Mouse (Mus musculus): ENCODE results near the gene BC048403.
A peak's percentile ranks its signal among the peaks of the same experiment; 100 is the strongest.

Gene BC048403

DNA sequence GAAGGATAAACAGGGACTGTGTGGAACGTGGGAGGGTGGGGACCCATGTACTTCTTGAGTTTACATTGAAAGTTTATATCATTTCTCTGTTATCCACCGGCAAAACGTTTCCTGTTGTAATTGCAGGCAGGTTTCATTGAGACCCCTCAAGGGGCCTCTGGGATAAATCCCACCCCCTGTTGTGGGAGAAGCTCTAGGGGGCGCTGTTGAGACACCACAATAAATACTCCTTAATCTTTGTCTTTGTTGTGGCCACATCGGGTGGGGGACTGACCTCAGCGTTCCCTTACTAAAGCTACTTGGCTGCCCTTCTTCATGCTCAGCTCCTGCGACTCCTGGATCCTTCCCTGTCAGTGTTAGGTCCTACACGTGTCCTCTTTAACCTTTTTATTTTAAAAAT is 19.4 kb downstream of the BC048403 start:
- peak; percentile 50 for DNase-seq

DNA sequence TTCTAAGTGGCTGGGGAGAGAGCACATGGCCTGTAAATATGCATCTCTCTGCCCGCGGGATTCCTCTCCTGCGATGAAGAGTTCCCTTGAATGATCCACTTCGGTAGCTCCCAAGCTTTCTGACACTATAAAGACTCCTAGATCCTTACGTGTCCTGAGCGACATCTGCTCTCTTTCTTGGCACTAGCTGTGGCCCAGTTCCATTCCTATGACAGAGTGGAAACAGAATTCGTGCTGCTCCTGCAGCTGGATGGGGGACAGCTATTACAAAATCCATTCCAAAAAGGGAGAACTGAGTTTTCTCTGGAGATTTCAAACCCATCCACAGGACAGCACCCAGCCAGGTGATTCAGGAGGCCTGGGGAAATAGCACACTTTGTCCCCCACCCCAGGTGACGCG is 22.4 kb downstream of the BC048403 start:
- no peak for DNase-seq

DNA sequence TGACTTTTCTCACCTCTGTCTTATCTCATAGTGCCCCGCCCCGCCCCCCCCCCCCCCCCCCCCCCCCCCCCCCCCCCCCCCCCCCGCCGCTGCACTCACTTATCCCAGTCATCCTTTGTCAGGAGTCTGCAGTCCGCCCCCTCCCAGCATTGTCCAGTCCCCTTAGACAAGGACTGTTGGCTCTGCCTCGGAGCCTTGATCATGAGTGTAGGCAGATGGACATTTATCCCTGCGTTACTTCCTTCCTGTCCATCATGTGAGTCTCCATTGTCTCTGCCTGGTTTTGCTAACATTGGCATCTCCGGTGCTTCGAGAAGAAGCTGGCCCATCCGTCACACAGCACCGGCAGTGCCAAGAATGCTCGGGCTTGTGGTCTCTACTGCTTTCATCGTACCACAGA is 23.5 kb downstream of the BC048403 start:
- DNase-seq = no peak

DNA sequence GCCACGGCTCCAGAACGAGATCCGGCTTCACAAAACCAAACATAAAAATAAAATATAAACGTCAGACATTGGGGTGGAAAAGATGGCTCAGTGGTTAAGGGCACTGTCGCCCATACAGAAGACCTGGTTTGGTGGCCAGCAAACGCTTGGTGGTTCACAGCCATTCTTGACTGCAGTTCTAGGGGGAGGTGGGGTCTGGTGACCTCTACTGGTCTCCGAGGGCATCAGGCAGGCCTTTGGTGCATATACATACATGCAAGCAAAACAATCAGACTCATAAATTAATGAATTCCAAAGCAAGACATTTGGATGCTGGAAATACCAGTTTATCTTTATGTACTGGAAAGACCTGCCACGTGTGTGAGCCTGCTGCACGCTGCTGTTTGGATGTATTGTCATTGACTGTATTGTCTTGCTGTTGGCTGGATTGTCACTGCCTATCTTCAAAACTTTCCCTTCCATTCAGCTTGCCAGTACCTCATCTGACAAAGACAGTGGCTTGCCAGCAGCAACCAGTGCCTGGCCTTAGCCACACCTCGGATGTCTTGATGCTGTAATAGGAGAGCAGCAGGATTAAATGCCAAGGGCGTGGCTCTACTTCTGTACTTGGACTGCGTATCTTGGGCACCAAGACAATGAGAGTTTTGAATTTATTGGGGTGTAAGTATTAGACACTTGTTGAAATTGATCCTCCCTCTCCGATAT is 24.9 kb downstream of the BC048403 start:
- DNase-seq = no peak

DNA sequence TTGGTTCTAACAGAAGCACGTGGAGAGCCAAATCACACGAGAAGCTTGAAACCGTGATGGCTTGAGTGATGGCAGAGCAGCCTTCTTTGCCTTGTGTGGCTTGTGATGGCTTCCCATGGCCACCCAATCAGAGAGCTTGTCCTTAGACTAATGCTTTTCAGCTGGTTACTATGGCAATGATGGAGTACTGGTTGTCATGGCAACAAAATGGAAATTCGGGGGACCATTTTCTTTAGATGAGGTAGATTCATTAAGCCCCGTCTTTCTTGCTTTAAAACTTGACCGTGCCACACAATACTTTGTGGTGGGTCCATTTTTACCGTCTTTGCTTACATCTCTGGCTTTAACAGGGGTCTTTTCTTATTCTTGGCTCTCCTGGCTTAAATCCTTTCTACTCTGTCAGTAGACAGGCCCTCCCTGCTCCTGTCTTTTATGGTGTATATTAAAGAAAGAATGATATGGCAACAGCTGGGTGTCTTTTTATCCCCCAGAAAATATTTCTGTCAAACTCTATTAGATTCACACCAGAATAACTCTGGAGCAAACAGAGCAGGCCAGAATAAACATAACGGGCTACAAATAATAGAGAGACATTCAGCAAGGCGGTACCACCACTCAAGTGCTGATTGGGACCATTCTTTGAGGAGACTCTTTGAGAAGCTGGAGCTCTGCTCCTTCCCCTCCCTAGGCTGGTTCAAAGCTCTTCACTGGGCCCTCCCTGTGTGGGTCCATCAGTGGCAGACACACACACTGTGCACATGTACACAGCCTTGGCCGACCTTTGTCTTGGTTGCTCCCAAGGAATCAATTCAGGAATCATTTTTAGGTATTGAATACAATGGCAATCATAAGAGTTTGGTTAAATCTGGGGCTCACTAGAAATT is 25.7 kb downstream of the BC048403 start:
- DNase-seq = peak; percentile 45

DNA sequence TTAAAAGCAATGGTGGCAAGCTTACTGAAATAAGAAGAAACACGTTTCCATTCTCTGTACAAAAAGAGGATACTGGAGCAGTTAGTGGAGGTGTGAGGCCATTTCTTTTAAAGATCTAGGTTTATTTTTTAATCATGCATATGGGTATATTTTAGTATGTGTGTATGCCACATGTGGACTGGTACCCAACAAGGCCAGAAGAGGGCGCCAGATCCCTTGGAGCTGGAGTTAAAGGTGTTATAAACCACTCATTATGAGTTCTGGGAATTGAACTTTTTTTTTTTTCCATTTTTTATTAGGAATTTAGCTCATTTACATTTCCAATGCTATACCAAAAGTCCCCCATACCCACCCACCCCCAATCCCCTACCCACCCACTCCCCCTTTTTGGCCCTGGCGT is 27.6 kb downstream of the BC048403 start:
- DNase-seq = peak; percentile 18

DNA sequence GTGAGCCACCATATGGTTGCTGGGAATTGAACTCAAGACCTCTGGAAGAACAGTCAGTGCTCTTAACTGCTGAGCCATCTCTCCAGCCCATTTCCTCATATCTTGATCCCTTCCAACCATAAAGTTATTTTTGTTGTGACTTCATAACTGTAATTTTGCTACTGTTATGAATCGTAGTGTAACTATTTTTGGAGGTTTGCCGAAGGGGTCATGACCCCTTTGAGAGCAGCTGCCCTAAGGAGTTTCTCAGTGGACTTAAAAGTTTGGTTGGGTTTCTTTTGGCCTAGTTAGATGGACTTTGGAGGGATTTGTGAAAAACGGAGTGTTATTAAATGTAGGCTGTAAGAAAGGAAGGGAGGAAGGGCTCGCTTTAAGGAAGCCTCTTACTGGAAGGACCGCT is 30.0 kb downstream of the BC048403 start:
- DNase-seq = no peak

DNA sequence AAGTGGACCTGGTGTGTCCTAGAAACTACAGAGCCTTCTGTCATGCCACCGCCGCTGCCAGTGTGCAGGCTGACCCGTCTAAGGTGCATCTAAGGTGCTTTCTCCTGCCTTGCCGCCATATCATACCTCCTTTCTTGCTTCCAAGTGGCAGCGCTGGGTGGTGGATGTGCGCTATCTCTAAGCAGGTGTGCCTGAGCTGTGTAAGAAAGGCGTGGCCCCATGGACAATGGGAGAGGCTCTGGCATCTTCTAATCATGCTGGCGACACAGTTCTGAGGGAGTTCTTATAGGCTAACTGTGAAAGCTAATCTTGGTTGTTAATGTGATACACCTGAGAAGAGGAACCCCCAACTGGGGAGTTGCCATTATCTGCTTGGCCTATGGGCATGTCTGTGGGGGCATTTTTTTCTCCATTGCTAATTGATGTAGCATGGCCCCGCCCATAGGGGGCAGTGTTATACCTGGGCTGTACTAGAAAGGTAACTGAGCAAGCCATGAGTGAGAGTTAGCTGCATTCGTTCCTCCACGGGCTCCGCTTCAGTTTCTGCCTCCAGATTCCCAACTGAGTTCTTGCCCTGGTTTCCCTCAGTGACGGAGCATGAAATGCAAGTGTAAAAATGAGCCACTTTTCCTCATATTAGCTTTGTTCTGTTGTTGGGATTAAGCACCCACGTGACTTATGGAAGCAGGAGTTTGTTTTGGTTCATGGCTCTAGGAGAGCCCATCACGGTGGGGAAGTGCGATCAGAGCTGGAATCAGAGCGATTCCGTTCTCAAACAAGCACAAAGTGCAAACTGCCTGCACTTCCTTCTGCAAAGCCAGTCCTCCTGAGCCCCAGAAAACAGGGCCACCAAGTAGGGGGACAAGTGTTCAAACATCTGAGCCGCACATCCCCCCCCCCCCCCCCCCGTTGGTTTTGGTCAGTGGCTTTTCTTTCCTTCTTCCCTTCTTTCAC is 31.2 kb downstream of the BC048403 start:
- peak; percentile 44 for DNase-seq

DNA sequence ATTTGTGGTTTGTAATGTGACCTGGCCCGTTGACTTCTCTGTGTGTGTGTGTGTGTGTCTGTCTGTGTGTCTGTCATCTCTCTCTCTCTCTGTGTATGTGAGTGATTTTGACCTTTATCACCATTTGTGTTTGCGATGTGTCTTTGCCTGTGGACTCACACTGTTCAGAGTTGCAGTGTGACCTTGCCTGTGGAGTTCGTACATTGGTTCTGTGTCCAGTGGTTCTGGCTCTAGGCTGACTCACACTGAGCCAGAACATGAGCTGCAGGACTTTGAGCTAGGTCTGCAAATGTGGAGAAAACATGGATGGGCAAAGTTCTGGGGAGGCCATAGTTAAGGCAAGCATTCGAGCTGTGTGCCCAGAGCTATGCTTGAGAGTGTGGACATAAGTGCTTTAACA is 34.1 kb downstream of the BC048403 start:
- DNase-seq = no peak

DNA sequence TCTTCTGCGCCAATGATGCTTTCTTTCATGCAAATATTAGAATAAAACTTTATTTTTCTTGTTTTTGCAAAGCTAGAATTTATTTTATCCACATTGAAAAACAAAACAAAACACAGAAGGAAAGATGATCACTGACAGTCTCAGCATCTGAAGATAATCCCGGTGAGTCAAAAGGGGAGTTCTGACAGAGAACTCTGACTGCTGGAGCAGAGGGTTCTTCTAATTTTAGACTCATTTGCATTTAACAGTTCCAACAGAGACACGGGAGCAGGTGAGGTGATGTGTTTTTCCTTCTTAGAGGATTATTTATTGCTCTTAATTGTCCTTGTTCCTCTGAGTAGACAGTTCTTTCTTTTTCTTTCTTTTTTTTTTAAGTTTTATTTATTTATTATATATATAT is 36.3 kb downstream of the BC048403 start:
- DNase-seq = no peak

DNA sequence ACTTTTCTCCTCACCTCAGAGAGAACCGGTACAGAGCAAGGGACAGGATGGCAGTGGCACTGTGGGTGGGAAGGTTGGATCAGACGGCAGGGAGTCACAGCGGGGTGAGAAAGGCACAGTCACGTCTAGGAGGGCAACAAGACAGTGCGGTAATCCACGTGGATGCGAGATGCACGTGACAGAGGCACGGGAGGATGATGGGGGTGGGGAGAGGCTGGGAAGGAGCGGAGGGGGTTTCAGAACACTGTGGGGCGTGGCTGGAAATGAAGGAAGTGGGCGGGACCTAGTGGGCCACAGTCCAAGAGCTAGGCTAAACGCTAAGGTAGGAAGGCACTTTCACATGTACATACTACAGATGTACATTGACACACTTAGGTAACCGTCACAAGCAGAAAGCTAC is 41.4 kb downstream of the BC048403 start:
- DNase-seq = no peak

DNA sequence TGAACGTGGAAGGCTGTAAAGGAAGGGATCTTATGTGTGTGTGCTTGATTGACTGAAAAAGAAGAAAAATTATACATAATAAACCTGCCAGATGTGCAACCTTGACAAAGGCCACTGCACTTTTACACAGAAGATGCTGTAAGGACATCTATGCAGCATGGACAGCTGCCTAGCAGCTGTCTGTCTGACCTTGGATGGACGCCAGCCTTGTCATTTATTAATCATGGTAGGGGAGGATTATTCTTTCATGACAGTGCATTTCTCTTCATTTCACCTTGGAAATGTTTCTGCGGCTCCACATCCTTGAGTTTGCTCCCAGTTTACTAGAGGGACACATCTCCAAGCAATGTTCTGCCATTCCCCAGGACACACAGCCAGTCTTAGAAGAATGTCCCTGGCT is 48.8 kb downstream of the BC048403 start:
- no peak for DNase-seq

DNA sequence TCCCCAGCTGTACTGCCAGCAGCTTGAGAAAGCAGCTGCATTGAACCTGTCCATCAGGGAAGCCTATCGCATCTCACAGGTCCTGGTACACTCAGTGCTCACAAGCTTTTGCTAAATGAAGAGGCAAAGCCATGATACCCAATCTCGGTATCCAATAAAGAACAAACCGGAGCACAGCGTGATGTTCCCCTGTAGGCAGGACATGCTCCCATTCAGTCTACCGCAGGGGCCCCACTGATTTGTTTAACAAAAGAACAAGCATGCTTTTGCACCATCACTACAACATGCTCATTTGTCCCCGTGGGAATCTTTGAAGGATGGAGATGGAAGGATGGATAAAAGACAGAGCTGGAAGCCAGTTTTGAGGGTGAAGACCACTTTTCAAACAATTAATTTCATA is 50.3 kb downstream of the BC048403 start:
- peak; percentile 16 for DNase-seq

DNA sequence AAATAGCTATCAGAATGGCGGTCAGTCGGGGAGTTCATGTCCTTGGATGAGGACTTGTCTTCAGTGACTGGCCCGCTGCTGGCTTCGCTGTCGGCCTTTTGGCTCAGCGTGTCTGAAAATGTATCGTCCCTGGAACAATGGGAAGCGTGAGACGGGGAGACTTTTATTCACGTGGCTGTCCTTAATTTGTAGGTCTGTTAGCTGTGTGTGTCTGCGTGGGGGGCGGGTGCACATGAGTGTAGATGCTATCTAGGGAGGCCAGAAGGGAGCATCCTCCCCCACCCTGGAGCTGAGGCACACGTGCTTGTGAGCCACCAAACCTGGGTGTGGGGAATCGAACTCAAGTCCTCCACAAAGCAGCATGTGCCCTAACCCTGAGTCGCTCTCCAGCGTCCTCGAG is 52.9 kb downstream of the BC048403 start:
- DNase-seq = no peak

DNA sequence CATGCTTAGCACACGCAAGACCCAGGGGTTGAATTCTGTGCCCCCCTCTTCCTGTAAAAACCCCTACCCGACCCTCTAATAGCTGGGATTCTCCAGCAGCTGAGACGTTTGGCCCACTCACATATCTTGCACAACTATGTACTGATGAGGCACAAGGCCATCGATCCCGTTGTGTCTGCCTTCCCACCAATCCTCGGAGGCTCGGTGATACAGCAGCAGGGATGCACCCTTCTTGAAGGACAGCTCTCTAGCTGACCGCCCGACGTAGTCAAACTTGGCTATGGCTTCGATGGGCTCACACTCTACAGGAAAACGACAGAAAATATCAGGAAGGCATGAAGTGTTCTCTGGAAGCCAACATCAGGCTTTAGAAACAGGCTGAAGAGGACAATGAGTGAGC is 54.7 kb downstream of the BC048403 start:
- DNase-seq = no peak

DNA sequence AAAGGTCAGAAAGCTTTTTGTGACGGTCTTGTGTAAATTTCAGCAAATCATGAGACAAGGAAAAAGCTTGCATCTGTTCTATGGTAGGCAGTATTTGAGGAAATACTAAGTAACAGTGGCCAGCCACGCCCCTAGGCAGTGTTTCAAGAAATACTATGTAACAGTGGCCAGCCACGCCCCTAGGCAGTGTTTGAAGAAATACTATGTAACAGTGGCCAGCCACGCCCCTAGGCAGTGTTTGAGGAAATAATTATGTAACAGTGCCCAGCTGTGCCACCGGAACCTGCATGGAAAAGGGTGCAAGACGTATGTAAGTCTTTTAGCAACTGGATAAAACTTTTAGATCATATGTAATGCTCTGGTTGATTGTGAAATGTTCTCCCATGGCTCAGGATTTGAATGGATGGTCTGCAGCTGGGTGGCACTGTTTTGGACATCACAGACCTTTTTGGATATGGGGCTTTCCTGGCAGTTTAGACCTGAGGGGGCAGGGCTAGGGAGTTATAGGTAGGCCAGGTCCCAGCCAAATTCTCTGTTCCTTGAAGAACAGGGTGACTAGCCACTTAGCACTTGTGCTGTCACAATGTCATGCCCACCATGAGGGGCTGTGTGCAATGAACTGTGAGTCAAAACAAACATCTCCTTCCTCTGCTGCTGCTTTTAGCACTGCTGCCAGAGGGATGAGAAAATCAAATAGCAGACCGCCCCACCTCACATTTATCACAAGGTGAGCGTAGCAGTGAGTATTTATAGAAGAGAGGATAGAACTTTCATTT is 56.5 kb downstream of the BC048403 start:
- no peak for DNase-seq

DNA sequence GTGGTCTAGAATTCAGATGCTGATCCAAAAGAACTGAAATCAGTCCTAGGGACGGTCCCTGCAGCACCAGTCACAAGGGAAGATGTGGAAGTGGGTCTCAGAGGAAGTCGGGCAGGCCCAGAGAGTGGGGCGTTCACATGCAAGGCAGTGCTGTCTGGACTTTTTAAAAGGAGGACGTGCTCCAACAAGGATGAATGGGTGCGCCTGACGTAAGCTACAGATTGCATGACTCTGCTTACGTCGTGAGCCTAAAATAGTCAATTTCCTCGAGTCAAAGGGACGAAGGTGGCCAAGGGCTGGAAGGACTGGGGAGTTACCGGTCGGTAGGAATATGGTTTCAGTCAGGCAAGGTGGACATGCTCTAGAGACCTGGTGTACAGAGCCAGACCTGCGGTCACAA is 60.3 kb downstream of the BC048403 start:
- DNase-seq = no peak
